Mouse (Mus musculus): ENCODE measurements at regions not wholly inside any gene's neighbourhood (a gene's known extent, or its start where the extent isn't known, plus 50 kb on each side); places are given as distances from the start of the nearest gene placed in this dataset.

DNA sequence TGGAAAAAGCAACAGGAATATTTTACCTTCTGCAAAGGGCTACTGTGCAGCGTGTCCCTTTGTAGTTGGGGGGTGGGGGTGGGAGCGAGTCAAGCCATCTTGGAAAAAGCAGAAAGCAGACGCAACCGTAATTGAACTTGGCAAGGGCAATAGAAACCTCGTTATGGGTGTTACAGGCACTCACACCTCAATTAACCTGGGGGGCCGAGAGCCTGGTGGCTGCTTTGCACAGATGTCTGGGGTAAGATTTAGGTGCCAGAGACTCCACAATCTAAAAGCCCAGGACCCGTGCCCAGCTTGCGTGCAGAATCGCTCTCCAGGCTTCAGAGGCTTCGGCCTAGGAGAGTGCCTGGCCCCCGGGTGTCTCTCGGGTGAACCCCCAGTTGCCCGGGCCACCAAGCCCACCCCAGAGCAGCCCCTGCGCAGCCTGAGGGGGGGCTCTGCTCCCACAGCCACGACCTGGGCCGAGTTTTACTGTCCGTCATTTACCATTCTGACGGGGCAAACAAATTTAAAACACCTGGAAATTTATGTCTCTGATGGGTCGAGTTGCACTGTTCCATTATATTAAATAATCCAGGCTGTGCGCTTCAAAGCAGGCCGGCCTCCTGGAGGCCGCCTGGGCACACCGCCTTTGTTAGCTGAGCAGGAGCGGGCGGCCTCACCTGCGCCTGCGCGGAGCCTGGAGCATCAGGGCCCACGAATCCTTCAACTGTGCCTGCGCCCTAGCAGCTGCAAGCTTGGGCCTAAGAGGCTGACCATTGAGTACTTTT, 212.4 kb downstream of the Srbd1 start:
- in situ Hi-C loops (cut with MboI, MseI), result no loop called here

- in situ Hi-C loops (cut with MboI, MseI), result no loop called here
Measured at GRCm38 (mm10) chr17:85931955-85932354, 213.0 kb downstream of the Srbd1 start.

DNA sequence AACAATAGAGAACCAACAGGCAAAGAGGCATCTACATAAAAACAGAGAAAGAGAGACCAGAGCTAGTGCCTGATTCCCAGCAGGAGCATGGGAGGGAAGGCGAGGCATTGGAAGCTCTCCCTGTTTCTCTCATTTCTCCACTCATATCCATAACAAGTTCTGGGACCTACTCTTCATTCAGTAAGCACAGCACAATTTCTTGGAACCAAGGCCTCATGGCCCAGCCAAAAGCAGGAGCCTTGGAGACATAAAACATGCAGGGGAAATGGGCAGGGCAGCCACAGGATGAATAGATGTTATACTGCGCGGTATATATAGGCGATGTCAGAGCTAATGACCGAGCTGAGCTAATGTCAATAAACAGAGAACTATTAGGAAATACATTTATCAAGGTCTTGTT, 214.2 kb downstream of the Srbd1 start:
- in situ Hi-C loops (cut with MboI, MseI), result no loop called here

GRCm38 (mm10) chr17:85930331-85930730, 214.6 kb downstream of the Srbd1 start:
- in situ Hi-C loops (cut with MboI, MseI), result no loop called here

DNA sequence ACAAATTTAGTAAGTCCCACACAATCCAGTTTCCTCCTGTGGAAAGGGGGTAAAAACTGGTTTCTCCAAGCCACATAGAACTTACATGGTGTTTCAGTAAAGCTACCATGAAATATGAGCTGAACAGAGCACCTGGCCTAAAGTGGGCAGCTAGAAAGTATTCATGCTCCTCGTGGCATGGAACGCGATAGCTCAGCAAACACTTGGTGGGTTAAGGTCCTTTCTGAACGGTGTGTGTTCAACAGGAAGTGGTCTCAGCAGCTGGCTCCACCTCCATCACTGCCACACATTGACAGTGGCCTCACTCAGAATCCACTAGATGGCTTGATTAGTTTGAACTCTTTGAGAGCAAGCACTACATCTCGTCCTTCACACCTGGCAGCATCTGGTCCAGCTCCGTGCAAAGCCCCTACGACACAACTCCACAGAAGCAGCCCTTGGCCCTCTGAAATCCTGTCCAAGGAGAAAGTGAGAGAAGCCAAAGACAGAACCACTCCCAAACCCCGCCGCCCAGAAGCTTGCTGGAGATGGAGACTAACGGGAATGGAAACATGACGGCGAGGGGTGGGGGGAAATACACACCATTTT, 215.2 kb downstream of the Srbd1 start:
- in situ Hi-C loops (cut with MboI, MseI), result no loop called here

DNA sequence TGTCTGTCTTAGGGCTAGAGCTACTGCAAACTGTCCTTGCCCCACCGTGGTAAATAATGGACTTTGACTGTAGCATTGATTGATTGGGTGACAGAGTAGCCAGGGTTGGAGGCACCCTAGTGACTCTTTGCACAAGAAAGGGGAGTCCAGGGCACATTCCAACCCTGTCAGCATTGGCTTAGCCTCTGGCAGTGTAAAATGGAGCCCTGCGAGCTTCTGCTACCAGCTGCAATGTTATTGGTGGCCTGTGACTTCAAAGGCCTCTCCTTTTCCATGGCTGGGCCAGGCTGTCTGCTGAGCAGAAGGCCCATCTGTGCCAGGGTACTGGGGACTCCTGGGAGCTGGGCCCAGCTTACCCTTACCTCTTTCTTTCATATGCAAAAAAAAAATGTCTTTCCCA, 216.4 kb downstream of the Srbd1 start:
- in situ Hi-C loops (cut with MboI, MseI), result no loop called here

GRCm38 (mm10) chr17:85927261-85927660, 217.7 kb downstream of the Srbd1 start:
- in situ Hi-C loops (cut with MboI, MseI), result no loop called here

DNA sequence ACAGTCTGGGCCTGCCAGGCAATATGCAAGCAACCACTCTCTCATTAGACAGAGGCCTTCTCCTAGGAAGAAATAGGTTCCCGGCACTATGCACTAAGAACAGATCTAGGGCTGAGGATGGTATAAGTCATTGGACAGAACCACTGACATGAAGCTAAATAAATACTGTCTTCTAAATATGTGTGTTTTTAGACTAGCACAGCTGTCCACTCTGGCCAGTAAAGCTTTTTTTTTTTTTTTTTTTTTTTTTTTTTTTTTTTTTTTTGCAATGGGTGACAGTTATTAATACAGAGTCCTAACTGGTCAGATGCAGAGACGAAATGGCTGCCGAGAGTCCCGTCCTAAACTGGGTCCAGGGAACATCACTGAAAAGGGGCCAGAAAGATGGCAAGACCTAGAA, 218.9 kb downstream of the Srbd1 start:
- in situ Hi-C loops (cut with MboI, MseI), result no loop called here

GRCm38 (mm10) chr17:85921219-85921673, 223.7 kb downstream of the Srbd1 start:
- in situ Hi-C loops (cut with MboI, MseI), result no loop called here

DNA sequence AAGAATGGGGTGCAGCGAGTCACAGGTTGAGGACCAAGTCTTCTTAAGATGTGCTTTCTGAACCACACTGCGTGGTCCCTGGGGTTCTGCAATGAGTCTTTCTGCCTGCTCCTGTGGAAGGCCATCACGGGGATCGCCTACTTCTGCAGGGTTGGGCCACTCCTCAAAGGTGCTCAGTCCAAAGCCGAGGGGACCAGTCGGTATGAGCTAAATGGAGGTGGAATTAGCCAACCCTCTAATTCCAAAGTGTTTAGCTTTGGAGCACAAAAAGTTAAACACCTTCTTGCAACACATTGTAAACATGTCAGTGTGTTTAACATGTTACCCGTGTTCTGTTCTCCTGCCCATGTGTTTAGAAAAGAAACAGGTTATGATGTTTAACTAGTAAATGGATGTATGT, 225.1 kb downstream of the Srbd1 start:
- in situ Hi-C loops (cut with MboI, MseI), result loop anchor here (10.0 kb wide), 1 partner anchor 405 kb away; no protein-coding TSS in a partner anchor

- in situ Hi-C loops (cut with MboI, MseI), result loop anchor here (10.0 kb wide), 1 partner anchor 409 kb away; no protein-coding TSS in a partner anchor
Measured at GRCm38 (mm10) chr17:85915870-85916269, 227.8 kb upstream of the Six2 start.

- in situ Hi-C loops (cut with MboI, MseI), result loop anchor here (10.0 kb wide), 1 partner anchor 411 kb away; no protein-coding TSS in a partner anchor
Measured at GRCm38 (mm10) chr17:85914062-85914461, 226.0 kb upstream of the Six2 start.

DNA sequence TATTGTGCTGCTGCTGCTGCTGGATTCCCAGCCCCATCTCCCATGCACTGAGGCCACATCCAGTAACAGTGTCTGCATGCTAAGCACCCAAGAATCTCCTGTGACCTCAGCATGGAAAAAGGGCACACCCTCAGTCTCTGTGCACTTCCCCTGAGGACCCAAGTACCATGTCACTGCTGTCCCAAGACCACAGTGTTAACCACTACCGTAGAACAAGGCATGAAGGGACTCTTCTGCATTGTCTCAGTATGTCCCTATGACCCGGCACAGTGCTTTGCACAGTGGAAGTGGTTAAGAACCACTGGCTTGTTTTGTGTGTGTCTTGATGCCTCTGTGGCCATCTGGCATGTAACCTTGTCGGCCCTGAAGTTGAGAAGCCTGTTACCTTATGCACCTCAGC, 220.6 kb upstream of the Six2 start:
- in situ Hi-C loops (cut with MboI, MseI), result no loop called here

GRCm38 (mm10) chr17:85906597-85907187, 218.6 kb upstream of the Six2 start:
- in situ Hi-C loops (cut with MboI, MseI), result no loop called here

DNA sequence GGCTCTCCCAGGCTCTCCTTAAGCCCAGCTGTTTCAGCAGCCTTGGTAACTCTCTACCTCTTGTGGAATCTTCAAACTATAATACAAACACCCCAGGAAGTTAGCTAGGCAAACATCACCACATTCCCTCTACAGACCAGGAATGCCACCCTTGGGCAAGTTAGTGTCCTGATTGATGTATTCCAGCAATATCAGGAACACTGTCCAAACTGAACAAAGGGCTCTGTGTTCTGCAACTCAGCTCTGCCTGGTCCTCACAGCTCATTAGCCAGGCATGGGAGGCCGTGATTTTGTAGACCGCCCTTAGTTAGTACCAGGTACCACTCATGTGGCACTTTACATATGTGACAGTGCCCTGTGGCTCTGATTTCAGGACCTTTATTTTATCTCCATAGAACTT, 214.5 kb upstream of the Six2 start:
- in situ Hi-C loops (cut with MboI, MseI), result no loop called here

DNA sequence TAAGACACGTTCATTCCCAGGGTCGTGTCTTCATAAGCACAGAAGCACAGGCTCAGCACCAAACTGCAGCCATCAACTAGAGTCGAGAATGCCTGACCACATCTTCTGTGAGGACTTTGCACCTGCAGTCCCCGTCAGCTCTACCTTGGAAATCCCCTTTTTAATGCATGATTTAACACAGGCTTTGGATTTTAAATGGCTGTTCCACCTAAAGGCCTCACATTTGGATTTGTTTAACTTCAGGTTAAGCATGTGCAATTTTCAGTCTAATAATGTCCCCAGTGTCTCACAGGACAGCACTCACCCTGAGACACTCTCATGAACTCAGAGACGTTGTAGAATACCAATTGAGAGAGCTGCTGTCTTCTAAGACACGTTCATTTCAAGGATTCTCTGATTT, 211.0 kb upstream of the Six2 start:
- in situ Hi-C loops (cut with MboI, MseI), result no loop called here

DNA sequence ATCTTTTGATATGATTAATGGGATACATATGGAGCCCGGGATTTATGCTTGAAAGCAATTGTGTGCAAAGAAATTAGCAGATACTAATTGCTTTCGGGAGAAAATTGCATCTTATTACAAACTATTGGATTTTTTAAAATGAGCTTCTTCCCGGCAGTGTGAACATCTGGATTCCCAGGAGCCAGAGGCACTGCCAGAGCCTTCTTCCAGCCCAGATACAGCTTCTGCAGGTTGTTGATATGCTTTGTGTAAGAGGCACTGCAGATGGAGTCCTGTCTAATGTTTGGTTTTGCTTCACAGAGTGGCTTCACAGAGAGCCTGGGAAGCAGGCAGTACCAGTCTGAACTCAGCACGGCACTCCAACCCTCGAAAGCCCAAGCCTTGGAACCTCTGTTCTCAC, 207.9 kb upstream of the Six2 start:
- in situ Hi-C loops (cut with MboI, MseI), result no loop called here

- in situ Hi-C loops (cut with MboI, MseI), result no loop called here
Measured at GRCm38 (mm10) chr17:85891243-85891642, 203.2 kb upstream of the Six2 start.

DNA sequence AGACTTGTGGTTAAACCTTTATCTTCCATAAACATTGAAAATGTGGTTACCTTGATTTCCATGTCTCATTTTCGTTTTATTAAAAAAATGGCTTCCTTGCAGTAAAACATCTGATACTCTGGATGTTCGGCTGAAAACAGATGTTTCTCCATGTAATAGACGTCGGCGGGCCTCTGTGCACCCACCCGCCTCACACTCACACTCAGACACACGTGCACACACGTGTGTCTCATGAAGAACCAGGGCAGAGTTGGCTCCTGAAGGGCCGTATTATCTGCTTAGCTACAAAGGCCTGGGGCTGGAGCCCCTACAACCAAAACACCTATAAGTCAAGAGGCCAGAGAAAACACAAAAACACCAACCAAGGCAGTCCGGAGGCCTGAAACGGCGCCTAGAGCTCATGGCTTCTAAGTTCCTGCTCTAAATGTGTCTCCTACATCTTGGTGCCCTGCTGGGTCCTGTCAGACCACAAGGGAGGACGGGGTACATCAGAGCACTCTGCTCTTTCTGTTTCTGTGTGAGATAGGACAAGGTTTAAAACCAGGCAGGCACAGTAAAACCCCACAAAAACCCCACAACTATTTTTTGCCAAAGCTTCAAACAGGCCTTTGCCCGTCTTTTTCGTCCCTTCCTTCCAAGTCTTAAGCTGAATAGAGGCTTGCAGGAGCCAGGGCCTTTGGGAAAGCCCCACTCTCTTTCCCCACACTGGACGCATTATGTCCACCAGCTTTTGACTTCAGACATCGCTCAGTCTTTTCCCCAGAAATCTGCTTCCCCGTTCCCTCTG, 201.9 kb upstream of the Six2 start:
- in situ Hi-C loops (cut with MboI, MseI), result loop anchor here (10.0 kb wide), 1 partner anchor 1065 kb away; no protein-coding TSS in a partner anchor

DNA sequence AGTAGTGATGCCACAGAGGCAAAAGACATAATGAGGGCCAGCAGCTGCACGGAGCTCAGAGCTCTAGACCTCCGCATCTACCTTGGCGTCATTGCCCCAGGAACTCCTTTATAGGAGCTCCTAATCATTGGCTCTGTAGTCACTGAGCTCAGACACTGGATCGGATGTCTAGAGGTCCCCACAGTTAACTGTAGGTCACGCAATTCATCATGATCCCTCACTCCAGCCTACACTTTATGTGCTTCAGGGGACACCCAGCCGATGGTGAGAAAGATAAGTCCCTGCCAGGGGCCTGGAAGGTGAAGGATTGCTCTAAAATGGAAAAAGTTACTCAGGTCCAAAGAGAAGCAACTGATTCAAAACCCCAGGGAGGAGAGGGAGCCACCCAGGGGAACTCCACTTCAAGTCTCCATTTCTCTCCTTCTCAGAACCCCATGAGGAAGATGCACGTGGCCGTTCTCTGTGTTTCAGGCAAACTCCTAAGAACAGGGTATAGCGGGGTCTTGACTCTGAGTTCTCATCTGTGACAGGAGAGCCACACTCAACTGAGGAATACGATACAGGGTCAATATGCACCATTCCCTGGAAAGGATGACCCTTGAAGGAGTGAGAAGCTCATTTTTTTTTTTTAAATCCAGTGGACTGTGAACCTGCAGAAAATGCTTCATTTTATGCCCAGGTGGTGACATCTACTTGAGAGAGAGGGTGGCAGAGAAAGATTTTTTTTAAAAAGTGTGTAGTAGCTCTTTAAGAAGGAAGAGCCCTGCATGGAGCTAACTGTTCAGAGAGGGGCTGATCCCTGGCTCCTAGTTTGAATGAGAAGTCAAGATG, 200.7 kb upstream of the Six2 start:
- in situ Hi-C loops (cut with MboI, MseI), result loop anchor here (10.0 kb wide), 1 partner anchor 1064 kb away; no protein-coding TSS in a partner anchor

DNA sequence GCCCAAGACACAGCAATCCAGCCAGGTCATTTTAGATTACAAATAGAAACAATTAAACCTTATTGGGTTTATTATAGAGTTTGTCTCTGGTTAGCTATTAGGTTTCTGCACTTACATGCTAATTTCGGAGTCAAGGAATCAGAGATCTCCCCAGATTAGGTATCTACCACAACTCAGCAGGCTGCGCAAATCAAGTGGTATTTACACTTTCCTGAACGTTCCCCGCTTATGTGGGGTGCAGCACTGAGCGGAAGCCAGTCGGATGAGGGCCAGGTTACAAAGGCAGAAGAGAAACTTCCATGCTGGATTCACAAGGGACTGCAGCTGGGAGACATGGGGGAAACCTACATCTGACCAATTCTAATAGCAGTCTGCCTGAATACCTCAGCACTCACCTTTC, 198.6 kb upstream of the Six2 start:
- in situ Hi-C loops (cut with MboI, MseI), result loop anchor here (10.0 kb wide), 1 partner anchor 1062 kb away; no protein-coding TSS in a partner anchor
